Mouse (Mus musculus): ENCODE data around the gene Ak5.
"Not testable (repeated sequence)": the region's sequence is repeated elsewhere in the genome, so short reads cannot be mapped to it uniquely, and the experiment has no call there.

Ak5 gene

DNA sequence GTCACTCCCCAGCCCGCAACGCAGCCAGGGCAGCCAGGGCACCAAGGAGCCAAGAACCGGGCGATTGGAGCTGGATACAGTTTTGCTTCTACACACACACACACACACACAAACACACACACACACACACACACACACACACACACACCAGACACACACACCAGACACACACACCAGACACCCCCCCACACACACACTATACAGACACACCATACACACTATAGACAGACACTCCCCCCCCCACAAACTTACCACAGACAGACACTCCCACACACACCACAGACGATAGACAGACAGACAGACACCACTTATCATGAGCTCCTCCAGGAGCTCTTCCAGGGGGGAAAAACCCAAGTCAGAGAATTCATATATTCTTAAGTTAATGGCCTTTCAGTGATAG, at the start of gene Ak5:
TSS of gene Ak5 (minus strand) at position 122 of the 400 bp plus-strand sequence.
- no peak for DNase-seq

DNA sequence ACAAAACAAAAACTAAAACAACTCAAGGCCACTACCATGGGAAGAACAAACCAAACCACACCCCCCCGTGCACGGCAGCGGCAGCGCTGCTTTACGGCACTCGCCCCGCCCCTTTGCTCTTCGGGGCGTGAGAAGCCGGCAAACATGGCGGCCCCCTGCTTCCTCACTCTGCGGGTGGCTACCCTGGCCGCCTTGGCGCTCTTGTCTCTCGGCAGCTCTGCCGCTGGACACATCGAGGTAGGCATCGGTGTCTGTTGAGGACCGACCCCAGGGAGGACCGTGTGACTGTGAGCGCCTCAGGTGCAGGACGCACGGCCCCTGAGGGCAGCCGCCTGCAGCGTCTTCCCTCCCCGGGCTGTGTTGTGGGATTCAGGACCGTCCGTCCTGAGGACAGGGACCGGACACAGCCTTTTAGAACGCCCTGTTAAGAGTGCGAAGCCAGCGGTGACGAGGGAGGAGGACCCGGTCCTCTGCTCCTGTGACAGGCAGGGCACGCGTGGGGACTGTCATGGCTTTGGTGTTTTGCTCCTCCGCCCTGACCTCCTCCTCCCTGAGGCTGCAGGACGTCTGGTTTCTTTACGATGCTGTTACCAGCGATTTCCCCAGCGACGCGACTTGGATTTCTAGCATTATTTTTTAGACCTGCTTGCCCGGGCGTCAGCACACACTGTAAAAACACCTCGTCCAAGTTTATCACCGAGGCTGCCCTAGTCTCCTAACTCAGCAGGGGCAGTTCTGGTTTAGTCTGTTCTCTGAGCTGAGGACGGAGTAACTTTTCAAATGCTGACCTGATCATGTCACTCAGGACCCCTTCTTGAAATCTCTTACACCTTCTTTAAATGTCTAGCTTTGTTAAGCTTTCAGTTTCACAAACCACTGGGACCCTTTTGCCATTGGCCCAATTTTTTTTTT, 46.1 kb upstream of the Ak5 start, which contains the start of gene Pigk:
TSS of gene Pigk (plus strand) at position 110 of the 912 bp plus-strand sequence.
- DNase-seq, result peak; percentile 88

DNA sequence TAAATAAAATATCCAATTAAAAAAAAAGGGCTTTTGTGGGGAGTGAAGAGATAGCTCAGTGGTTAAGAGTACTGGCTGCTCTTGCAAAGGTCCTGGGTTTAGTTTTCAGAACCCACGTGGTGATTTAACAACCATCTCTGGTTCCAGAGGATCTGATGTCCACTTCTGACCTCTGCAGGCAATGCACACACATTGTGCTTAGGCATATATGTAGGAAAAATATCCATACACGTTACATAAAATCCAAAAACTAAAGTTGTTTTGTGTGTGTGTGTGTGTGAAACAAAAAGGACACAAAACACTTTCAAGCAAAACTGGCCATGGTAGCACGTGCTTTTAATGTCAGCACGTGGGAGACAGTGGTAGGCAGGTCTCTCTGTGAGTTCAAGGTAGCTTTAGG, 44.8 kb upstream of the Ak5 start:
- DNase-seq, result no peak

DNA sequence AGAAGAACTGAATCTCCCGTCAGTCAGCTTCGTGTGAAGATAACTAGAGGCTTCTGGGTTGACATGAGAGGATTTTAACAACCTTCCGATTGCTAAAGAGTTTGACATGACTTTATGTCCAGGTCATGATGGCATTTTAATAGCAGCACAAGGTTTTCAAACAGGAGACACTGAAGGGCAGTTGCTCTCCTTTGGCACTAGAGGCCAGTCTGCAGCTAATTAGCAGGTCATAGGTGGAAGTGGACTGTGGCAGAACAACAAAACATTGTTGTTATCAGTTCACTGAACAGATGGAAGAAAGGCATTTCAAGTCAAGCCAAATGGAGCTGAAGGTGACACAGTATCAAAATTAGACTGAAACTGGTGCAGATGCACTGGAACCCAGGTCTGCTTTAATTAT, 41.8 kb upstream of the Ak5 start:
- no peak for DNase-seq

DNA sequence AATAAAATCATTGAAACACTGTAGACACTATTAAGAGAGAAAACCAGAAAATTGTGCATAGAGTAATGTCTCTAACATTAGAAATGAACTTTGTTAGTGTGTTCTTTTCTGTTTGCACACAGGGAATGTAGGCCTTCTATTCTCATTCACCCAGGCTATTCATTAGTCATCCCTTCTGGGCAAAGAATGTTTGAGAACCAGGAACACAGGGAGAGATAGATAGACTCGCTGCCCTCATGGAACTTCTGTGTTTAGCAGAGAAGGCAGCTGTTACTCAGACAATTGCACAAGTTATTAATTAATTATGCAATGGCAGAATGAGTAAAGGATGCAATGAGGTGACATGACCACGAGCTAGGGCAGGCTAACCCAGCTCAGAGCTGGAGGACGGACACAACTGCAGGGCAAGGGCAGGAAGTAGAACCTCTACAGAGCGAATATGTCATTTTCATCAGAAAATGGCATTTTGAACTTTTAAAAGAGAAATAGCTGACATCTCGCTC, 39.2 kb upstream of the Ak5 start:
- no peak for DNase-seq

DNA sequence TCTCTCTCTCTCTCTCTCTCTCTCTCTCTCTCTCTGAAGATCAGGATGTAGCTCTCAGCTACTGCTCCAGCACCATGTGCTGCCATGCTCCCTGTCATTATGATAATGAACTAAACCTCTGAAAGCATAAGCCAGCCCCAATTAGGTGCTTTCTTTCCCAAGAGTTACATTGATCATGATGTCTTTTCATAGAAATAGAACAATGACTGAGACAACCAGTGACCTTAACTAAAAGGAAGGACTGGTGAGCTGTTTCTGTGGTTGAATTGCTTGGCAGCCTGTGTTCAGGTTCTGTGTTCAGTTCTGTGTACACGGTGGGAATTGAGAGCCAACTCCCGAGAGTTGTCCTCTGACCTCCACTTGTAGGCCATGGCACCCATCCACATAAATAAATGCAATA, 38.7 kb upstream of the Ak5 start:
- DNase-seq, result no peak

DNA sequence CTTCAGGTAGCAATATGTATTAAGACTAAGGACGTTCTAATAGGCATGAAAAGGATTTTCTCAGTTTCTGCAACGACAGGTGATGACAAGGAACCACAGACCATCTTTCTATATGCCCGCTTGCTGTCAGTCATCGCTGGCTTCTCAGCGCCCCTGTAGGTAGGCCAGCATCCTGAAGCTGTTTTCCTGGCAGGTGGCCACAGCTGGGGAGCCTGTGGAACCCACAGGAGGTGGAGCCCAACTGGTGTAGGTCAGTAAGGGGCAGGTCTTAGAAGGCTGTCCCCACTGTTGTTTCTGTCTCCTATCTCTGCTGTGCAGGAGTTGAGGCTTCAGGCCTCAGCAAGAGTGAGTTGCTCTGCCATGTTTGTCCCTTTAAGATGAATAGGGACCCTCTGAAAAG, 37.7 kb upstream of the Ak5 start:
- DNase-seq, result no peak

DNA sequence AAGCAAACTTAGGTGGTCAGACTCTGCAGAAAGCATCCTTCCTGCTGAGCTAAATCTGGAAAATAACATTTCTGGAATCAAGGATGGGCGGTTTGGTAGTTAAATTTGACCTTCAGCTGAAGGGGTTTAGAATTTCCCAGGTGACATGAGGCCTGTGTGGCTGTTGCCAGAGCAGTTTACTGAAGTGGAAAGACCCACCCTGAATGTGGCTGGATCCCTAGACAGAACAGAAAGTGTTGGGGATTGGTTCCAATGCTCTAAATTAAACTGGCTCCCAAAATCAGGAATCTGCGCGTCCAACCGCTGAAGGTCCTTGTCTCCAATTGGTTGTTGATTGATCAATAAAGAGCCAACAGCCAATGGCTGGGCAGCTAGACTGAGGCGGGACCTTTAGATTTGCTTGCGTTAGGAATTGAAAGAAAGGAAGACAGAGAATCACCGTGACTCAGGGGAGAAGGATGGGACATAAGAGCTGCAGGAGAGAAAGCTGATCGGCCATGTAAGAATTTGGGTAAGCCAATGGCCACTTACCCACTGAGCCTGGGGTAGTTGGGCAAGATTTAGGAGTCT, 34.2 kb upstream of the Ak5 start:
- no peak for DNase-seq

DNA sequence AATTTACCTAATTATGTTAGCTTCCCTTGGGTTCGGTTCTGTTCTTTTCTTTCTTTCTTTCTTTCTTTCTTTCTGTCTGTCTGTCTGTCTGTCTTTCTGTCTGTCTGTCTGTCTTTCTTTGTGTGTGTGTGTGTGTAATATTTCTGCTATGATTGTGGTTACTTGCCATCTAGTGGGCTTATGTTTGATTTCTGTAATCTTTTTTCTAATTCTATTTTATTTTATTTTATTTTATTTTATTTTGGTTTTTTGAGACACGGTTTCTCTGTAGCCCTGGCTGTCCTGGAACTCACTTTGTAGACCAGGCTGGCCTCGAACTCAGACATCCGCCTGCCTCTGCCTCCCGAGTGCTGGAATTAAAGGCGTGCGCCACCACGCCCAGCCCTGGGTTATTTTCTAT, 33.4 kb upstream of the Ak5 start:
- not testable (repeated sequence) for DNase-seq

DNA sequence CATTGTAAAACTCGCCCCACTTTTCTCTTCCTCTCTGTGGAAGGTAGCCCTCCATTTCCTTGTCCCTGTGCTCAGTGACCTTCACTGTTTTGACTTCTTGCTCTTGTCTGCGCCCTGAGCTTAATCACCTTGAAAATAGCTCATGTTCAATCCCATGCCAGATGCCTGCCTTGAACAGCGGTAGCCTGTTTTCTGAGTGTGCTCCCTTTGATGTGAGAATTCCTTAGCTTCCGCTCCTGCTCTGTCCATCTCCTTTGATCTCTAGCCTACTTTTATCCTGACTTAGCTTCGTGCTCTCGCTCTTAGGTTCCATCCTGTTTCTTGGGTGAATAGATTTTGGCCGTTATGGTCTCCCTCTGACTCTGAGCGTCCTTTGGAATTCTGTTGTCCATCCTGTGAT, 31.1 kb upstream of the Ak5 start:
- DNase-seq, result no peak

DNA sequence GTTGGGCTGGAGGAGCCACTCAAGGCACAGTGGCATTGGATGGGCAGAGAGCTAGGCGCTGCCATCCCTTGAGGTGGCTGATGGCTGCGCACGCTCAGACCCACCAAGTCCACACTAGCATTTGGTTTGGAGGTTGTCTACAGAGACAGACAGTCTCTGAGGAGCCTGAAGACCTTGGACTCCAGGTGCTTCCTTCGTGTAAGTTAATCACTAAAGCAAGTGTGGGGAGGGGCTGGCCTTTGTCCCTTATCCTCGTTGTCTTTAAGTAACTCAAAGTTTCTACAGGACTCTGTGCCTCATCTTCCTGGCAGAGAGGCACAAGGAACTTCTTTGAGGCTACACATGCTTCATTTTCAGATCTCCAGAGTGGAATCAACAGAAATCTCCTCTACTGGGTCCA, 29.9 kb upstream of the Ak5 start:
- DNase-seq, result no peak

DNA sequence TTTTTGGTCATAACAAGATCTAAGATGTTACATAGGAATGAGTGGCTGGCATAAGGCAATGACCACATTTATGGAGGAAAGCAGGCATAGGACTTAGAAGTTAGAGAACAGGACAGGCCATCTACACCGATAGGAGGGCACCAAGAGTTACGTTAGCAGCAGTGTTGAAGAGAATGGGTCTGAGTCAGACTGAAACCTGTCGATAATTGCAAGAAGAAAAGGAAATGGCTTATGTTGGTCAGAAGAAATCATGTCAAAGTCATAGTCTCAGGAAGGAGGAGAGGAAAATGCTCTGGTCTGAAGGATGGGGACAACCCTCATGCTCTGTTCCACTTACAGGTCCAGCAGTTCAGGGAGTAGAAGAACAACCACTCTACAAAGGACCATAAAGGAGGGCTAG, 26.8 kb upstream of the Ak5 start:
- no peak for DNase-seq

DNA sequence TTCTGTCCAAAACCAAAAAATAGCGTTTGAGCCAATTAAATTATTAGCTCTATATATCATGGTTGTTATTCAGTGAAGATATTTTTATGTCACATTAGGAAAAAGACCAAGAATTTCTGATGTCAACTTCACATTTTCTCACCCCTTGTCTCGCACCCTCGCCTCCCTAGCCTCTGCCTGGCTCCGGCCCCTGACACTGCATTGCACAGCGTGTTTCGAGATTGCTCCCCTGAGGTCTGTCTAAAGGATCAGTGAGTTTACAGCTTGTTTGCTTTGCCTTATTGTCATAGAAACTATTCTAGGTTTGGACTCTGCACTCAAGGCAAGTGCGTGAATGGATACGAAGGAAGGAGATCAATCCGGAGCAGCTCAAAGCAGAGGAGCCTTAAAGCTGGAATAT, 20.9 kb upstream of the Ak5 start:
- peak; percentile 47 for DNase-seq

DNA sequence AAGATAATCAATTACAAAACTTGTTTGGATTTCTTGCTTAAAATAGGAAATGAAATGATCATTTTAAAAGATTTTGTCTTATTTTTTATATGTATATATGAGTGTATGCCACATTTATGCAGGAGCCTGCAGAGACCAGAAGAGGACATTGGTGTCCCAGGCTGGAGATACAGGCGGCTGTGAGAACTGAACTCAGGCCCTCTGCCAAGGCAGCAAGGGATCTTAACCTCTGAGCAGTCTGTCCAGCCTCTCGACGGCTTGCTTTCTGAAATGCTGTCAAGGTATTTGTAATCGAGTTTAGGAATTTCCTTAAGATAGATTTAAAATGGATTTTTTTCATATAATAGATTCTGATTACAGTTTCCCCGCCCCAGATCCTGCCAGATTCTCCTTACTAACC, 20.4 kb upstream of the Ak5 start:
- no peak for DNase-seq

DNA sequence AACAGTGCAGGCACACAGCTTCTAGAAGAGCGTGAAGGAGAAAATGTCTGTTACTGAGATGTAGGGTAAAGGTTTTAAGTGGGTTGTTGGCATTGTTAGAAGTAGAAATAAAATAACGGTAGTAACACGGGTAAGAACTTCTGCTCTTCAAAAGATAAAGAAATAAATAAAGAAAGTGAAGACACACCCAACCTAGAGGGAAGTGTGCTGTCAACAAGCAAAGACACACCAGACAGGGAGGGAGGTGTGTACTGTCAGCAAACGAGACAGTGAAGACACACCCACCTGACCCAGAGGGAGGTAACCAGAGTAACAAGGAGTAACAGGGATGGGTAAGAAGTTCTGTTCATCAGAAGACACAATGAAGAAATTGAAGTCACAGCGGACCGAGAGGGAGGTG, 6.5 kb upstream of the Ak5 start:
- no peak for DNase-seq

DNA sequence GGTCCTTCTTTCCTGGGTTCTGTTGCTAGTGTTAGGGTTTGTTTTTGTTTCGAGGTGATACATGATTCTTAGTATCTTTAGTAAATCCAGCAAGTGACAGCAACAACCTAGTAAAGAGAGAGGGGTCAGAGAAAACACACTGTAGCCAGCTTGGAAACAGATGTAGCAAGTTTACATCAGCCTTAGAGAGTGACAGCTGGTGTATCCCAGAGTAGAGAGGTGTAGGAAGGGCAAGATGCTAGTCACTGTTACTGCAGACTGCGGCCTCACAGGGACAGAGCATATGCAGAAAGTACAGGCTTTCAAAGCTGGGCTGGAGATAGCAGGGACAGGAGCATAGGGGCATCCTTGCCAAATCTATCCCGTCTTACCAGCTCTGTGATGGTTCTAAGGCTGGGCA, 1.6 kb upstream of the Ak5 start:
- DNase-seq, result no peak

DNA sequence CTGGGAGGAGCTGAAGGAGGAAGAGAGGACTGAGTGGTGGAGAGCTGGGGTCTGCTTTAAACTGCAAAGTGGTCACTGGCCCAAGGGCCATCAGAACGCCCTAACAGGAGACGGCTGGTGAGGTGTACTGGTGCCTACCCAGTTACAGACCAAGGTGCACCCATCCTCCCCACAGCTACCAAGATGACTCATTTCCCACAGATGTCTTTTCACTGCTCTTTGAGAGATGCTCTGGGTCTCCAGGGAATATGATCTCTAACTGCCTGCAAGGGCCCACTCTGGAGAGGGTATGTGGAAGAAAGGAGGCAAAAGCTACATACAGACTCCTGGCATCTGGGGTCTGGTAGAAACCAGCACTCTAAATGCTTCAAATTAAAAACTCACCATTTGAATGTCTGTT, 633 bp upstream of the Ak5 start:
- DNase-seq, result no peak

DNA sequence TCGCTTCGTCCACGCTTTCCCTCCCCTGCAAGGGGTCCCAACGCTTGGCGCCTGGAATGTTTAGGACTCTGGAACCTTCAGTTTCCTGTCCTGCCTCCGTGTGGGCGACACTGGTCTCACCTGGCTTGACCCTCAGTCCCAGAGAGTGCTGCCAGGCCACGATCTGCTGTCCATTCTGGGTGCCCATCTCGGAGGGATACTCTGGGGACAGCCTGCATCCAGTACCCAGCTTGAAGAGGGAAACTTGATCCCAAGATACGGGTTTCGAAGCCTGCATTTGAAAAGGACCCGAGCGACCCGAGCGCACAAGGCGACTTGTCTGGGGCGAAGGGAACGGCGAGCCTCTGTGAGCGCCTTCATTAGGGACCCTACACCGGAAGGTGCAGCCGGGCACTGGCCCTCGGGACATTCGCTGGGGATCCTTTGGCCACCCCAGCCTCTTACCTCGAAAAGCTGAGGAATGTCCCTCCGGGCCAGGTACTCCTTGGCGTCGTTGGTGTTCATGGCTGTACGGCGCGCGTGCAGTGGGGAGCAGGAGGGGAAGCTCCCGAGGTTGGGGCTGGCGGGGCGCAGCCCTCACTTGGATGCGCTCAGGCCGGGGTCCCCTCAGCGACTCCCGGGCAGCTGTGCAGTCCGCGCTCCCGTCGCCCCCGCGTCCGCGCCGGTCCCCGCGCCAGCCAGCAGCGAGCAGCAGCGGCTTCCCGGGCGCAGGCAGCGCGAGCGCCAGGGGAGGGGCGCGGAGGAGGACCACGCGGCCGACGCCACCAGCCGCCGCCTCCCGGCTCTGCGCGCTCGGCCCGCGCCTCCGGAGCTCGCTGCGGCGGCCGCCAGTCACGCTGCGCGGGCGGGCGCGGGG, 576 bp downstream of the Ak5 start:
- DNase-seq, result no peak

DNA sequence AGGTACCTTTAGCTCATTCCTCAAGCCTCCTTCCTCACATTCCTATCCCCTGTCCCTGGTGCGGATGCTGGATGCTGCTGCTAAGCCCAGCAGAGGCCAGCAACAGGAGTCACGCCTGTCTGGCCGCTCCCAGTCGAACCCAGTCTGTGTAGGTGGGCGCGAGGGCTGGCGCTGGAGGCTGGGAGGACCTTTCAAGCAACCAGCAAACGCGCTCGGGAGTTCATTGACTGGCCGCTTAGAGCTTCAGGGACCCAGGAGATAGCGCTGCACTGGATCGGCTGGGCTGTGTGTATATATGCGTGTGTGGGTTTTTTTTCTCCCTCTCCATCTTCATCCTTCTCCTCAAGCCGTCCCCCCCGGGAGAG, 1.2 kb downstream of the Ak5 start:
- DNase-seq, result no peak

DNA sequence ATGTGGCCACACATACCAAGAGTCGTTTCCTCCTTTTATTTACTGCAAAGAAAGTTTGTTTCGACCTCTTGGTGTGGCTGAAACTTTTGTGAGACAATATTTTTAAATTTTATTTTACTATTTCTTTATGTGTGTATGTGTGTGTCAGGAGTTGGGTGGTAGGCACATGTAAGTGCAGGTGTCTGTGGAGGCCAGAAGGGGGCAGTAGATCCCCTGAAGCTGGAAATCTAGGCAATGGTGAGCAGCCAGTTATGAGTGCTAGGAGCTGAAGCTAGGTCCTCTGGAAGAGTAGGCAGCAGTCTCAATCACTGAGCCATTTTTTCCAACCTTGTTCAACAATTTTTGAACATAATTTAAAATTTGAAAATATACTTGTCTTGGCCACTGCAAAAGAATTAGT, 9.6 kb downstream of the Ak5 start:
- no peak for DNase-seq

DNA sequence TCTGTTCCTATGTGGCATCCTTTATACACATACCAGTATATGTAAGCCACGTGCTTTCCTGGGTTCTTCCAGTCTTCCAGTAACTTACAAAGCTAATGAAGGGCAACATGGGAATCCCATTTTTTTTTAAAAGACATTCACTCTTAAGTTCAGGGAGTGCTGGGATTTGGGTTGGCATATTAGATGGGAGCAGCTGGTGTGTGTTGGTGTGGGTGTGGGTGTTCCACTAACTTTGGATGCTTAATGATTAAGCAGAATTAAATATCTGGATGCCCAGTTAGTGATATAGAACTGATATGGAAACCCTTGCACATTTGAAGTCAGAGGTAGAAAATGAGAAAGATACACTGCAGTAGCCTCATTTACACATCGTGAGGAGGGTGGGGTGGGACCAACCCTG, 16.2 kb downstream of the Ak5 start:
- no peak for DNase-seq

DNA sequence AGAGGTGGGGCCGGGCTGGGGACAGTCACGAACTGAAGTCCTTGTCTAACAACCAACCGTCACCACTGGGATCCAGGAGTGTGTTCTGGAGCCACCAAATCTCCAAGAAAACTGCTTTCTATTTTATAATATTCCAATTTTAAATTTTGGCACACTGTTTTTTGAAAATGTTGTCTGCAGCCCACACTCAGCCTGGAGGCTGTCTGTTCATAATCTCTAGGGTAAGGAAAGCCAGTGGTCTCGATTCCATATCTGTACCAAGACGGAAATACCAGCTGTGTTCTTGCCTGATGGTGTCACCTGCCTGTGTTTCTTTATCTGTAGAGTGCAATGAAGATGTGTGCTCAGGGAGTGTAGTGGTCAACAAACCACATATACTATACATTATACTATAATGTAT, 23.6 kb downstream of the Ak5 start:
- no peak for DNase-seq

DNA sequence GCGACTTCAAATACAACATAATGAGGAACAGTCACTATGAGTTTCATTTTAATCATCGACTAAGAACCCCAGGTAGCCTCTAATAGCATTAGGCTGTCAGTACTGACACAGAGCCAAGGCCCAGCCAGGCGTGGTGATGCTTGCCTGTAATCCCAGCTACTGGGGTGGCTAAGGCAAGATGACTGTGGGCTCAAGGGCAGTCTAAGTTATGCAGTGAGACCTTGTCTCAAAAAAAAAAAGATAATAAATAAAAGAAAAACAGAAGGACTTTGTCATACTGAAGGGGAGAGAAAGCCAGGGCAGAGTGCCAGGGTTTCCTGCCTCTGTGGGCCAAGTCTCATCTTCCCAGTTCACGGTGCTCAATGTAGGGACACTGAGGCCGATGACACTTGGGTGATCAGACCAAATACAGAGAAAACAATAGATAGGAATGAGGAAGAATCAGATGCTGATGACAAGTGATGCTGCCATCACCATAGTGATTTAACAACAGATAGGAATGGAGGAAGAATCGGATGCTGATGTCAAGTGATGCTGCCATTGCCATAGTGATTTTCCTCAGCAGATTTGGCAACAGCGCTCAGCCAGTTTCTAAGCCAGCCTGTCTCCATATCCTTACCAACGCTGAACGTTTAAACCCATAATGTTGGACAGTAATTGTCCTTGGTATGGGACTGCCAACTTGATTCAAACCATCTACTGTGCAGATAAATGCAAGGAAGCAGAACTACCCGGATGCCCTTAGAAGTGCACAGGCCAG, 42.9 kb downstream of the Ak5 start:
- no peak for DNase-seq

Data from kidney, adult 11 months (tissue).